Mouse (Mus musculus) embryonic stem cell, embryonic (primary cell): ENCODE data around the gene Usp11.

Experiments used
- CTCF ChIA-PET, 4 experiments: fragments of 300-600 bp in 2 of 4; fragments of 350-600 bp in 2 of 4; sonication (Branson Sonifier 250); formaldehyde crosslinking; loops; one replicate each; lab custom pipeline; 2022; ENCODE audit warnings: inconsistent platforms in 2 of 4; lab: Charles Lee
- POLR2A ChIA-PET, 4 experiments: fragments of 300-600 bp in 2 of 4; fragments of 350-600 bp in 2 of 4; sonication (Branson Sonifier 250); formaldehyde crosslinking; loops; one replicate each; lab custom pipeline; 2022; ENCODE audit warnings: antibody characterized with exemption in 4 of 4, inconsistent platforms in 1 of 4; lab: Charles Lee

Gene Usp11

DNA sequence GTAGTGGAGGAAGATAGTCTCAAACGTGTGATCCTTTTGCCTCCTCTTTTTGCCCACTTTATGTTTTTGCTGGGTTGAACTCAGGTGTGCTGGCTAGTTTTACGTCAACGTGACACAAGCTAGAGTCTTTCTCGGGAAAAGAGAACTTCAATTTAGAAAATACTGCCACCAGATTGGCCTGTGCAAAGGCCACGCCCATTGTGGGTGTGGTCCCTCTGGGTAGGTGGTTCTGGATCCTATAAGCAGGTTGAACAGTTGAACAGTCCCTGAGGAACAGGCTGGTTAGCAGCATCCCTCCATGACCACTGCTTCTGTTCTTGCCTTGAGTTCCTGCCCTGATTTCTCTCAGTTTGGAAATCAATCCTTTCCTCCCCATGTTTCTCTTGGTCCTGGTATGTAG lies 25.0 kb downstream of the Usp11 start:
- ChIA-PET CTCF (no interaction called here), POLR2A (no interaction called here)

DNA sequence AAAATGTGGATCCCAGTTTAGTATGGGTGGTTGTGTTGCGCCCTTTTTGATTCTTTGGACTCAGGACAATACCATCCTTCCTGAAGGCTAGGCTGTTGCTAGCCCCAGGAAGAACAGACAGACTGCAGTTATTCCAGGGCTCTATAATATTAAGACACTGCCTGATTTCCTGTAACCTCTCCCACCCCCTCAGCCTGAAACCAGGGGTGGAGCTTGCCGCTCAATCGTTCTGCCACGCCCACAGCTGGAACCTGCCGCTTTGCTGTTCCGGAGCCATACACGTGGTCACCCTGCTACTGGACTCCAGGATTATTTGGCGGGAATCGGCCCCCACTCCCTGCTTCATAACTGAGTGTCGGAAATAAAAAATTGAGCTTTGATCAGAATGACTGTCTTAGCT lies 26.3 kb downstream of the Usp11 start:
- ChIA-PET CTCF (interaction anchor here in 3 of 4 experiments (0.6 to 0.7 kb wide), 3 partner anchors 9 to 389 kb away, joined by 3 to 4 read pairs (median 4); no protein-coding TSS in a partner anchor), POLR2A (interaction anchor here in 2 of 4 experiments (0.8 to 1.7 kb wide), 11 partner anchors 10 to 112 kb away, joined by 3 to 5 read pairs (median 4); partner anchors contain the start of genes Cdk16 (in 1 of the 2), Ndufb11 (in 1 of the 2) and Rbm10 (in 1 of the 2))

GRCm38 (mm10) chrX:20736479-20736878 lies 32.8 kb downstream of the Usp11 start:
- CTCF ChIA-PET: interaction anchor here in 1 of 4 experiments (0.5 kb wide), 1 partner anchor 81 kb away, joined by 3 read pairs; no protein-coding TSS in a partner anchor
- POLR2A ChIA-PET: no interaction called here

GRCm38 (mm10) chrX:20748829-20749228 lies 45.1 kb downstream of the Usp11 start:
- ChIA-PET POLR2A (interaction anchor here in 1 of 4 experiments (1.8 kb wide), 1 partner anchor 19 kb away, joined by 4 read pairs; no protein-coding TSS in a partner anchor), CTCF (no interaction called here)

DNA sequence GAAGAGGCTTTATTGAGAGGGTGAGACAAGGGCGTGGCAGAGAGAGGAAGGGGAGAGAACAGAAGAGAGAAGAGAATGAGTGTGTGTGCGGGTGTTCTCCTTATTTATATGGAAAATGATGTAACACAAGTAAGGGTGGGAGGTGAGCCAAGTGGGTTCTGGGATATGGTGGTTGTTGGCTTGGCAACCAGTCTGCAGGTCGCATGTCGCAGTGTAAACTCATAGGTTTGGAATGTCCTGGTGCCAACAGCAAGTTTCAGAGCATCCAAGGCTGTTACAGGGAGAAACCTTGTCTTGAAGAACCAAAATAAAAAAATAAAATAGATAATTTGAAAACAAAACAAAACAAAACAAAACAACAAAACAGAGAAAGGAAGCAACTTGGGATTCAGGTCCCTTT lies 57.5 kb downstream of the Usp11 start:
- CTCF ChIA-PET: no interaction called here

More for the DNA sequence above, 57.5 kb downstream of the Usp11 start:
- POLR2A ChIA-PET: interaction anchor here in 1 of 4 experiments (1.4 kb wide), 1 partner anchor 10 kb away, joined by 4 read pairs; no protein-coding TSS in a partner anchor
